Mouse (Mus musculus): ENCODE results near the gene Gm13290. TPM values are rescaled to one million over a fixed set of nuclear protein-coding genes. Genes with fewer than 3 reads are reported as not detected.
"Not testable (repeated sequence)": the region's sequence is repeated elsewhere in the genome, so short reads cannot be mapped to it uniquely, and the experiment has no call there.

The Gm13290 gene
- total RNA-seq (2014; fragmentation: Nextera tagmentation) (not detected in 2 replicates), total RNA-seq (2017) (not detected in 2 replicates), polyA plus RNA-seq (2012) (not detected in 2 replicates)

DNA sequence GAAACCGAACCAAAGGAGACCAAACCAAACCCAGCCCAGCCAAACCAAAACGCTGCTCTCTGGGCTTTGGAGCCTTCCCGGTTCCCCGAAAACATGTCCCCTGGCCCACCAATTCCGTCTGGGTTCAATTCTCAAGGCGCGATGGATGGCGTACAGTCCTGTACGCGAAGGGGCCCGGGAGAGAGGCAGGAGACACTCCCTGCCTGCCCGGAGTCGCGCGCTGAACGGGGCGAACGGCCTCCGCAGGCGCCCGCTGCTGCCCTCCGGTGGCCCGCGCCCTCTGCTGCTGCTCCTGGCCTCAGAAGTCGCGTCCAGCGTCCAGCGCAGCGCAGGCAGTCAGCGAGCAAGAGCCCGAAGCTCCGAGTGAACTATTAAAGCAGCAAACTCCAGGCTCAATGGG lies at the start of gene Gm13290:
Gm13290 (plus strand) TSS at position 301 of the 400 bp plus-strand sequence.
- DNase-seq (ENCODE audit: low spot score); H3K9me3 ChIP-seq (replicated peaks); ATAC-seq (ENCODE audit: extremely low read depth, insufficient number of reproducible peaks, low FRiP score, poor library complexity, severe bottlenecking); H3K4me3 ChIP-seq (ENCODE audit: low read depth, low read length); H3K27me3 ChIP-seq (ENCODE audit: insufficient read depth, low read length); H3K4me1 ChIP-seq (ENCODE audit: insufficient read depth, low read depth, low read length); H3K36me3 ChIP-seq (replicated peaks): not testable (repeated sequence)

DNA sequence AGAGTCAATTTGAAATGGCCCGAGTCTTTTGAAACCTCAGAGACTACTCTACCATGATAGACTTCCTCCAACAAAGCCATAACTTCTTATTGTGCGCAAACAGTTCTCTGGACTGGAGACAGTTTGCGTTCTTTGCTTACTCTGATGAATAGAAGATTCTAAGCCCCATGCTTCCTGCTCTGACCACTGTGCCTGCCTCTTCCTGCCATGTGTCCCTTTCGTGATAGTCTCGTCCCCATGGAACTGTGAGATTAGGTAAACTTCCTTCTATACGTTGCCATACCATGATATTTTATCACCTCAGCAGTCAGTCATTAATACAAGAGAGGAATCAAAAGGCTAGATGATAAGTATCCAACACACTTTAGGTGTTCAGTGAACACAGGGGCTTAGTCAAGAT lies 46.9 kb upstream of the Gm13290 start:
- Histone ChIP-seq H3K36me3 (replicated peaks) (no peaks in the 10 kb centered on the region), H3K9me3 (replicated peaks) (no peaks in the 10 kb centered on the region), H3K4me3 (ENCODE audit: low read depth, low read length) (no peak overlapping the region), H3K4me1 (ENCODE audit: insufficient read depth, low read depth, low read length) (peaks cover 5% of the 10 kb centered on the region), H3K27me3 (ENCODE audit: insufficient read depth, low read length) (0 out of 2 replicates have a peak, but pooled peaks cover 4% of the 10 kb centered on the region)
- DNase-seq (ENCODE audit: low spot score) (no peak), ATAC-seq (ENCODE audit: extremely low read depth, insufficient number of reproducible peaks, low FRiP score, poor library complexity, severe bottlenecking) (no peak)
- TF ChIP-seq GATA1 (IDR thresholded peaks at IDR 0.05; ENCODE audit: borderline replicate concordance, low read length) = no peak
- TF ChIP-seq TAL1 (conservative IDR thresholded peaks at IDR 0.05; ENCODE audit: low read depth, low read length) = no peak
- TF ChIP-seq POLR2AphosphoS5 (IDR thresholded peaks at IDR 0.05; ENCODE audit: insufficient replicate concordance, low read depth, low read length) = no peak
- no peak for TF ChIP-seq GATA2 (IDR thresholded peaks at IDR 0.05; ENCODE audit: borderline replicate concordance, low read depth, low read length)
- TF ChIP-seq CTCF (IDR thresholded peaks at IDR 0.05; ENCODE audit: low read depth, low read length) = no peak

DNA sequence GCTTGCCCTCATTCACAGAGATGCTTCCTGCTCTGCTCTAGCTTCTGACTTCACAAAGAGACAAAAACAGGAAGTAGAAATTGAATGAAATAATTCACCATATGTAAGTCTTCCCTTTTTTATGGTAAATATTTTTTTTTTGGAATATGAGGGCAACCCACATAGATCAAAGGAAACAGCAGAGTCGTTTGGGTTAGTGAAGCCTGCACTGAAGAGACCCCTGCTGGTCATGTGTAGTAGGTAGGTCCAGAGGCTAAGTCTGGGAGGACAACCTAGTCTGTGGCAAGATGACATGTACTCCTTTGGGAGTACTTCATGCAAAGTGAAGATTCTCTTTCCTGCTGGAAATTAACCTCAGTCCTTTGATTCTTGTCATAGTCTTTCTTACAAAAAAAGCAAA lies 46.3 kb upstream of the Gm13290 start:
- Histone ChIP-seq H3K9me3 (replicated peaks) (no peaks in the 10 kb centered on the region), H3K36me3 (replicated peaks) (no peaks in the 10 kb centered on the region), H3K4me1 (ENCODE audit: insufficient read depth, low read depth, low read length) (peaks cover 5% of the 10 kb centered on the region), H3K4me3 (ENCODE audit: low read depth, low read length) (no peak overlapping the region), H3K27me3 (ENCODE audit: insufficient read depth, low read length) (0 out of 2 replicates have a peak, but pooled peaks cover 4% of the 10 kb centered on the region)
- ATAC-seq (ENCODE audit: extremely low read depth, insufficient number of reproducible peaks, low FRiP score, poor library complexity, severe bottlenecking) (no peak; the same call in 1 of the 2 replicates), DNase-seq (ENCODE audit: low spot score) (no peak)
- TF ChIP-seq POLR2AphosphoS5 (IDR thresholded peaks at IDR 0.05; ENCODE audit: insufficient replicate concordance, low read depth, low read length) (no peak), GATA1 (IDR thresholded peaks at IDR 0.05; ENCODE audit: borderline replicate concordance, low read length) (no peak), TAL1 (conservative IDR thresholded peaks at IDR 0.05; ENCODE audit: low read depth, low read length) (no peak)

DNA sequence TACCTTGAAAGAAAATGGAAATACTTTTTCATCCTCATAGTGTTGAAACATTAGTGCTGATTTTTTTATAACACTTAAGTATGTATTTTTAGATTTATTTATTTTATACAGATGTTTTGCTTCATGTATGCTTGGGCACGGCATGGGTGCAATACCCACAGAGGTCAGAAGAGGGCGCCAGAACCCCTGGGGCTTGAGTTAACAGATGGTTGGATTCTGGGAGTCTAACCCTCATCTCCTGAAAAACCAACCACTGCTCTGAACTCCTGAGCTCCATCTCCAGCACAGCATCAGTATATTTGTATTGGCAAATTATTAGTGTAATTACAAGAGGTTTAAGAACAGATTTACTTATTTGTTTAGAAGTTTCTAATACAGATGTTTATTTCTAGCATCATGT lies 35.2 kb upstream of the Gm13290 start:
- Histone ChIP-seq H3K4me1 (ENCODE audit: insufficient read depth, low read depth, low read length) (no peaks in the 10 kb centered on the region; the same call in 1 of the 2 replicates), H3K27me3 (ENCODE audit: insufficient read depth, low read length) (0 out of 2 replicates have a peak, but pooled peaks cover 3% of the 10 kb centered on the region), H3K9me3 (replicated peaks) (no peaks in the 10 kb centered on the region), H3K4me3 (ENCODE audit: low read depth, low read length) (no peak overlapping the region), H3K36me3 (replicated peaks) (no peaks in the 10 kb centered on the region)
- ATAC-seq (ENCODE audit: extremely low read depth, insufficient number of reproducible peaks, low FRiP score, poor library complexity, severe bottlenecking) (no peak), DNase-seq (ENCODE audit: low spot score) (no peak)
- no peak for TF ChIP-seq GATA1 (IDR thresholded peaks at IDR 0.05; ENCODE audit: borderline replicate concordance, low read length)
- TF ChIP-seq POLR2AphosphoS5 (IDR thresholded peaks at IDR 0.05; ENCODE audit: insufficient replicate concordance, low read depth, low read length) = no peak
- peak; percentile 77 for TF ChIP-seq CTCF (IDR thresholded peaks at IDR 0.05; ENCODE audit: low read depth, low read length)

DNA sequence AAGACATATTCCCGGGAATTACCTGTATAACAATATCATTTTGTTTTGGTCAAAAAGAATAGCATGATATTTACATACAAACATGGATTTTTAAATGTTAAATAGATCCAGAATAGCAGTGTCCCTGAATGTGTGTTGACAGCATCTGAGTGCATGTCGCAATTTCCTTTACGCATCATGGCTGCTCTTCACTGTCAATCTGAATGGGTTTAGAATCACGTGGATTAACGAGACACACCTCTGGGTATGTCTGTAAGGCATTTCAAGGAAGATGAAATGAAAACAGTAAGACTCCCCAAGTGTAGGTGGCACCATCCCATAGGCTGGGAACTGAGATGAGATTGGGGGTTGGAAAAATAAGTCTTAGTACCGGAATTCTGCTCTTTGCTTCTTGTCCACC lies 34.6 kb upstream of the Gm13290 start:
- no peaks in the 10 kb centered on the region for H3K9me3 ChIP-seq (replicated peaks)
- H3K4me3 ChIP-seq (ENCODE audit: low read depth, low read length) = no peak overlapping the region
- H3K36me3 ChIP-seq (replicated peaks) = no peaks in the 10 kb centered on the region
- ATAC-seq (ENCODE audit: extremely low read depth, insufficient number of reproducible peaks, low FRiP score, poor library complexity, severe bottlenecking) (no peak), DNase-seq (ENCODE audit: low spot score) (no peak)
- TF ChIP-seq GATA2 (IDR thresholded peaks at IDR 0.05; ENCODE audit: borderline replicate concordance, low read depth, low read length) = no peak
- TF ChIP-seq POLR2AphosphoS5 (IDR thresholded peaks at IDR 0.05; ENCODE audit: insufficient replicate concordance, low read depth, low read length) = no peak
- TF ChIP-seq TAL1 (conservative IDR thresholded peaks at IDR 0.05; ENCODE audit: low read depth, low read length) = no peak
- TF ChIP-seq GATA1 (IDR thresholded peaks at IDR 0.05; ENCODE audit: borderline replicate concordance, low read length) = no peak
- TF ChIP-seq CTCF (IDR thresholded peaks at IDR 0.05; ENCODE audit: low read depth, low read length) = no peak
- 0 out of 2 replicates have a peak, but pooled peaks cover 3% of the 10 kb centered on the region for H3K27me3 ChIP-seq (ENCODE audit: insufficient read depth, low read length)
- no peaks in the 10 kb centered on the region; the same call in 1 of the 2 replicates for H3K4me1 ChIP-seq (ENCODE audit: insufficient read depth, low read depth, low read length)

DNA sequence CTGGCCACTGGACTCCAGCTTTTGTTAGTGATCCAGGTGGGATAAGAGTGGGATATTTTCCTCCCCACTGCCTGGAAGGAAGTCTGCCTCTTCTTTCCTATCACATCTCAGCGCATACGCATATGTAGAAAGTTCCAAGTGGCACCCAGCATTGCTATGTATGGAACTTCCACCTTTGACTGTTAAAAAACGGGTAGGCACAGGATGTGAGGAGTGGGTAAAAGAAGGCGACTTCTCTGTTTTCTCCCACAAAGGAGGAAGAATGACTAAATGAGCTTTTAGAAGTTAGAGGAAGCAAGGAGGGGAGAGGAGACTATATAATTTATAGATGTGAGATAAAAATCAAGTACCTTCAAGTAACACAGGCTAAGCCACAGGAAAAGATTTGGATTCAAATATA lies 32.2 kb upstream of the Gm13290 start:
- no peaks in the 10 kb centered on the region for H3K36me3 ChIP-seq (replicated peaks)
- ATAC-seq (ENCODE audit: extremely low read depth, insufficient number of reproducible peaks, low FRiP score, poor library complexity, severe bottlenecking) (no peak), DNase-seq (ENCODE audit: low spot score) (no peak)
- TF ChIP-seq GATA1 (IDR thresholded peaks at IDR 0.05; ENCODE audit: borderline replicate concordance, low read length) (no peak), CTCF (IDR thresholded peaks at IDR 0.05; ENCODE audit: low read depth, low read length) (no peak), POLR2AphosphoS5 (IDR thresholded peaks at IDR 0.05; ENCODE audit: insufficient replicate concordance, low read depth, low read length) (no peak), GATA2 (IDR thresholded peaks at IDR 0.05; ENCODE audit: borderline replicate concordance, low read depth, low read length) (no peak), TAL1 (conservative IDR thresholded peaks at IDR 0.05; ENCODE audit: low read depth, low read length) (no peak)
- H3K4me1 ChIP-seq (ENCODE audit: insufficient read depth, low read depth, low read length) = no peaks in the 10 kb centered on the region; the same call in 1 of the 2 replicates
- peaks cover 6% of the 10 kb centered on the region; the same call in 1 of the 2 replicates for H3K27me3 ChIP-seq (ENCODE audit: insufficient read depth, low read length)
- no peak overlapping the region for H3K4me3 ChIP-seq (ENCODE audit: low read depth, low read length)
- no peaks in the 10 kb centered on the region for H3K9me3 ChIP-seq (replicated peaks)
